Mouse (Mus musculus): Measurements from ENCODE around the gene Cdk4. TPM values are rescaled to one million over a fixed set of nuclear protein-coding genes. Genes with fewer than 3 reads are reported as not detected.

Gene Cdk4
- total RNA-seq, 1 experiment from 2014 or later = 247 TPM

DNA sequence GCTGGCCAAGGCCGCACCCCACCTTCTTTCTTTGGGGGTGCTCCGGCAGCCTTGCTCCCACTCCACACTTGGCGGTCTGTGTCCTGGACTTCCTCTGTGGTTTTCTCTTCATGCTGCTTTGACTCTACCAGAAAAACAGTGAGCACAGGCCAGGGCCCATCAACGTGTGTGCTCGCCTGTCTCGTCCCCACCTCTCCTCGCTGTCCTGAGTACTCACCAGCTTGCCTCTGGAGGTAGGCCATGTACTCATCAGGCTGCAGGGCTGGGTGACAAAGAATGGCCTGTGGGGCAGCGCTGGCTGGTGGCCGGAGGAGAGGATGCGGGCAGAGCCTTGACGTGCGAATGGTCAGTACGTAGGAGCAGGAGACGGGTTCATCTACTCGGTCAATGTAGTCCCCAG is 36.5 kb downstream of the Cdk4 start:
- DNase-seq = no peak

GRCm38 (mm10) chr10:127100414-127100813 is 37.1 kb downstream of the Cdk4 start:
- DNase-seq = no peak

- no peak for DNase-seq
Measured at GRCm38 (mm10) chr10:127101151-127101550, 37.8 kb downstream of the Cdk4 start.

- no peak for DNase-seq
Measured at GRCm38 (mm10) chr10:127103631-127104030, 40.3 kb downstream of the Cdk4 start.

DNA sequence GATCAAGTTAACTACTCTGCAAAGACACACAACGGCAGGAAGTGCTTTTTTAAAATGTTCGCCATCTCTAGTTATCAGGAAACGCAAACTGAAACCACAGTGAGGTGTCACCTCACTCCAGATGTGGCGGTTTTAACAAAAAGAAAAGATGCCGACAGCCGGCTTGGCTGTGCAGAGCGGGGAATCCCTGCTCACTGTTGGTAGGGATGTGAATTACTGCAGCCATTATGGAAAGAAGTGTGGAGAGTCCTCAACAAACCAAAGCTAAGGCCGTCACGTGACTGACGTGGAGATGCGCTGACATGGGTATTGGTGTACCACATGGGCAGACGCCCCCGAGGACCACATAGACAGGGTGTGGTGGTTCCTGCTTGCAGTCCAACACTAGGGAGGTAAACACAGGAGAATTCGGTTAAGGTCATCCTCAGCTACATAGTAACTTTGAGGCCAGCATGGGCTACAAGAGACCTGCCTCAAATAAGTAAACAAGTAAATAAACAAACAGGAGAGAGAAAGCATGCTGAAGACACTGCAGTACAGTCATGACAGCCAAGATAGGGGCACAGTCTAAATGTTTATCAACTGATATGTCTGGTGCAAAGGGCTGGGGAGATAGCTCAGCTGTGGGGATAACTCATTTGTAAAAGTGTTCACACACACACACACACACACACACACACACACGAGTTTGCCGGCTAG is 44.4 kb downstream of the Cdk4 start:
- DNase-seq = no peak

- no peak for DNase-seq
Measured at GRCm38 (mm10) chr10:127108262-127108583, 44.9 kb downstream of the Cdk4 start.

DNA sequence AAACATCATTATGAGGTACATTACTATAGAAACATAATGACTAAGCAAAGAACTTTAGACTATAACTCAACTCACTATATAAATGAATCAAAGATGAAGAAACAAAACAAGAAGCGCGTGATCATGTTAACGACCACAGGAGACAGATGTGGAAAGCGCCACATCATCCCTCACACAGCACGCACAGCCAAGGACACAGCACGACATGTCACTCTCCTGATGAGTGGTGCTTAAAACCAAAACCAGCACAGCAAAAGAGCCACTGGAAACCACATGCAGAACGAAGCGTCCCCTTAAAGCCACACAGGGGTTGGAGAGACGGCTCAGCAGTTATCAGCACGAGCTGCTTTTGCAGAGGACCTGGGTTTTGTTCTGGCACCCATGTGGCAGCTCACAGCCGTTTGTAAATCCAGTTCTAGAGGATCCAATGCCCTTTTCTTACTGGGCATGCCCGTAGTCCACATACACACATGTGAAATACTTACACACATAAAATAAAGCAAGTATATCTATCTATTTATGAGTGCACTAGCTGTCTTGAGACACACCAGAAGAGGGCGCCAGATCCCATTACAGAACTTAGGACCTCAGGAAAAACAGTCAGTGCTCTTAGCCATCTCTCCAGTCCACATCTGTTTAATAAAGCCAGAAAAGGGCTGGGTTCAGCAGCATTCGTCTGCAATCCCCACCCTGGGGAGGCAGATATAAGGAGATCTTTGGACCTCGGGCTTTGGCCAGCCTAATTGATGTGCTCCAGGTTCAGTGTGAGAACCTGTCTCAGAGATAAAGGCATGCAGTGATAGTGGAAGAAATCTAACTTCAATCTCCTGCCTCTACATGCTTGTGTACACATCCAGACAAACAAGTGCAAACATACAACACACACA is 47.9 kb downstream of the Cdk4 start:
- no peak for DNase-seq

DNA sequence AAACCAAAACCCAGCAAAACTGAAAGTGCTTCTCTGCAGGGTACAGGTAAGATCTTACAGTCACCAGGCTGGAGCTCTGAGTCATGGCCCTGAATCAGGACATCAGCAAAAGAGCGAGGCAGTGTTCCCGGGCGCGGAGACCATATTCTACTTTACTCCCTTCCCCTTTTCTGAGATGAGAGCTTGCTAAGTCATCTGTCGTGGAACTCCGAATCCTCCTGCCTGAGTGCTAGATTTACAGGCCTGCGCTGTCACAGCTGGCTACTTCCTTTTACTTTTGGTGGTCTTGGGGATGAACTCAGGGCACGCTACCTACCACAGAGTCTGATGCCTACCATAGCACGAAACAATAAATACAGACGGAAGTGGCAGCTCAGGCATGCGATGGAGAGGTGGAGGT is 51.1 kb downstream of the Cdk4 start:
- no peak for DNase-seq

- no peak for DNase-seq
Measured at GRCm38 (mm10) chr10:127115068-127115467, 51.7 kb downstream of the Cdk4 start.

Other genes starting within 250 kb of the Cdk4 start
- gene Atp23, start 162.2 kb upstream of the Cdk4 start, total RNA-seq (2021) = 7.6 and 9.5 TPM in 2 replicates
- gene Ctdsp2, start 84.8 kb upstream of the Cdk4 start, total RNA-seq (2021) = 125 and 197 TPM in 2 replicates
- 3.7 and 3.9 TPM in 2 replicates for gene Avil, start 62.8 kb upstream of the Cdk4 start, total RNA-seq (2021)
- 50.6 and 66.8 TPM in 2 replicates for gene Tsfm, start 32.7 kb upstream of the Cdk4 start, total RNA-seq (2021)
- 17.6 and 23.0 TPM in 2 replicates for gene Mettl1, start 22.1 kb upstream of the Cdk4 start, total RNA-seq (2021)
- gene Eef1akmt3, start 22.0 kb upstream of the Cdk4 start, total RNA-seq (2021) = 0.49 TPM in 1 of 2 replicates, not detected in the other
- gene Cyp27b1, start 15.3 kb upstream of the Cdk4 start, total RNA-seq (2021) = 0.33 TPM in 1 of 2 replicates, not detected in the other
- gene March9, start 3.4 kb upstream of the Cdk4 start, total RNA-seq (2021) = 8.6 and 10.9 TPM in 2 replicates
- gene Tspan31, start 6.7 kb downstream of the Cdk4 start, total RNA-seq (2021) = 103 and 108 TPM in 2 replicates
- gene Agap2, start 11.8 kb downstream of the Cdk4 start, total RNA-seq (2021) = 2.6 and 3.8 TPM in 2 replicates
- gene Os9, start 57.6 kb downstream of the Cdk4 start, total RNA-seq (2021) = 139 and 150 TPM in 2 replicates
- 6.8 and 8.5 TPM in 2 replicates for gene B4galnt1, start 101.7 kb downstream of the Cdk4 start, total RNA-seq (2021)
- 3.2 and 6.0 TPM in 2 replicates for gene Slc26a10, start 117.1 kb downstream of the Cdk4 start, total RNA-seq (2021)
- 27.9 and 28.7 TPM in 2 replicates for gene Arhgef25, start 126.5 kb downstream of the Cdk4 start, total RNA-seq (2021)
- gene Dtx3, start 132.2 kb downstream of the Cdk4 start, total RNA-seq (2021) = 89.7 and 96.8 TPM in 2 replicates
- gene Pip4k2c, start 148.1 kb downstream of the Cdk4 start, total RNA-seq (2021) = 38.4 and 48.8 TPM in 2 replicates
- 8.6 and 13.1 TPM in 2 replicates for gene Kif5a, start 199.8 kb downstream of the Cdk4 start, total RNA-seq (2021)
- 159 and 197 TPM in 2 replicates for gene Dctn2, start 202.8 kb downstream of the Cdk4 start, total RNA-seq (2021)
- gene Mbd6, start 225.5 kb downstream of the Cdk4 start, total RNA-seq (2021) = 73.2 and 73.3 TPM in 2 replicates
- 110 and 135 TPM in 2 replicates for gene Mars, start 248.3 kb downstream of the Cdk4 start, total RNA-seq (2021)